Mouse (Mus musculus) C2C12 (cell line): ENCODE results near the gene Nfia. TPM values are rescaled to one million over a fixed set of nuclear protein-coding genes. Genes with fewer than 3 reads are reported as not detected.

ENCODE experiments used
- H3K27me3 ChIP-seq: one replicate; pipeline ENCODE4 v1.6.1; 2011; ENCODE audit not compliant: control insufficient read depth, insufficient read depth, insufficient read length
- H3K36me3 ChIP-seq: one replicate; pipeline ENCODE4 v1.6.1; 2011; ENCODE audit not compliant: control insufficient read depth, insufficient read depth
- H3K4me3 ChIP-seq: one replicate; pipeline ENCODE4 v1.5.1; 2011; ENCODE audit warnings: mild to moderate bottlenecking, control low read depth; ENCODE audit not compliant: poor library complexity, insufficient read depth, severe bottlenecking
- H3K79me2 ChIP-seq: one replicate; pipeline ENCODE4 v1.6.1; 2011; ENCODE audit not compliant: control insufficient read depth, insufficient read depth
- H3K79me3 ChIP-seq: one replicate; pipeline ENCODE4 v1.6.1; 2011; ENCODE audit warnings: low read depth, control low read depth
- H3ac ChIP-seq: one replicate; pipeline ENCODE3; 2011; ENCODE audit warnings: low read depth; ENCODE audit not compliant: control insufficient read depth, insufficient read length
- CEBPB ChIP-seq: IDR thresholded peaks from one replicate; pipeline ENCODE4 v1.6.1; 2011; ENCODE audit warnings: low read depth, mild to moderate bottlenecking, control low read depth, moderate library complexity
- CTCF ChIP-seq: IDR thresholded peaks from one replicate; pipeline ENCODE4 v1.5.1; 2011; ENCODE audit not compliant: control insufficient read depth, insufficient read depth, insufficient read length
- FOSL1 ChIP-seq: IDR thresholded peaks from one replicate; pipeline ENCODE4 v1.8.0; 2011; ENCODE audit warnings: mild to moderate bottlenecking, low read length; ENCODE audit not compliant: poor library complexity, insufficient read depth, severe bottlenecking
- MAX ChIP-seq: IDR thresholded peaks from one replicate; pipeline ENCODE4 v1.6.1; 2011; ENCODE audit warnings: mild to moderate bottlenecking, control low read depth
- MYOD1 ChIP-seq: IDR thresholded peaks from one replicate; pipeline ENCODE4 v1.6.1; 2011; ENCODE audit warnings: low read depth; ENCODE audit not compliant: control insufficient read depth, insufficient read length
- MYOG ChIP-seq: IDR thresholded peaks from one replicate; pipeline ENCODE4 v1.6.1; 2011; ENCODE audit not compliant: control insufficient read depth, insufficient read length; ENCODE audit errors: extremely low read depth
- USF1 ChIP-seq: IDR thresholded peaks from one replicate; pipeline ENCODE4 v1.6.1; 2011; ENCODE audit warnings: low read depth, mild to moderate bottlenecking, control low read depth, moderate library complexity
- polyA plus RNA-seq: library from polyadenylated mRNA; unstranded; fragments of >200 nt; fragmentation: generic; extraction: Trizol; gene quantifications from one replicate; pipeline ENCODE4 v1.2.1, GENCODE M21; 2012; ENCODE audit warnings: missing spikeins

Gene Nfia
- polyA plus RNA-seq, 1 experiment, result 0.33 TPM

DNA sequence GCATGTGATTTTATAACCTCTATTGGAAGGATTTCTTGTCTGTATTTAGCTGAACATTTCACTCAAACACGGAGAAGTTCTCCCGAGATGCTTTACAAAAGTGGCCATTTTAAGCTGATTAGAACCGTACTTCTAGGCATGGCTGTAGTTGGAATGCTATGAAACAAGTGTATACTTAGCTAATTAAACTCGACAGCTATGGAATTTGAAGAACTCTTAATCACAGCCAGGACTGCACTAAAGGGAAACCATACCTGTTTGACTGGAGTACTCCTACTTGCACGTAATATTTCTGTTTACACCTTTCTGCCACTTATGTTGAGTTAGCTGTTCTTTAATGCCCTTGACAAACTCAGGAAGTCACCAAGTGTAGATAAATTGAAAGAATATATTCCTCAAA is 79.2 kb downstream of the Nfia start:
- Histone ChIP-seq H3K79me2 (no peaks in the 10 kb centered on the region), H3K4me3 (no peak overlapping the region), H3ac (no peak overlapping the region), H3K36me3 (no peaks in the 10 kb centered on the region), H3K27me3 (no peaks in the 10 kb centered on the region), H3K79me3 (no peaks in the 10 kb centered on the region)
- TF ChIP-seq USF1 (no peak), MYOG (no peak), MYOD1 (no peak), FOSL1 (no peak), CEBPB (no peak), CTCF (no peak), MAX (no peak)

GRCm38 (mm10) chr4:97852626-97853025 is 80.1 kb downstream of the Nfia start:
- no peaks in the 10 kb centered on the region for H3K27me3 ChIP-seq
- no peaks in the 10 kb centered on the region for H3K36me3 ChIP-seq
- H3K79me3 ChIP-seq, result no peaks in the 10 kb centered on the region
- H3K4me3 ChIP-seq, result no peak overlapping the region
- TF ChIP-seq FOSL1 (no peak), CEBPB (no peak), USF1 (no peak), CTCF (no peak), MYOG (no peak), MYOD1 (no peak), MAX (no peak)
- H3ac ChIP-seq, result no peak overlapping the region
- H3K79me2 ChIP-seq, result no peaks in the 10 kb centered on the region

DNA sequence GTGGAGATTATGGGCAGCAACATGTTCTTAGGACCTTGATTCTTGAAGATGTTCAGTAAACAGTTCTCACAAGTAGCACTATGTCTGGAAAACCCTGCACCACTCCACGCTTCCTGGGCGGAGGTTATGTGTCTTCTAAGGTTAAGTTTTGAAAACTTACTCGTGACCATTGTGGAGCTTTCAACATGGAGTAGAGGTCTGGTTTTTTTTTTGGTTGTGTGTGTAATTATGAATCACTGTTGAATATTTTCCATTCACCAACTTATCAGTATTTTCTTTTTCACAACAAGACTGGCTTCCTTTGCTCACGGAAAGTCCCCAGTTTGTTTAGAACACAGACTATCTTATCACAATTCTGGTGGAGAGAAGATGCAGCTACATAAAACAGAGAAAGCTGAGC is 82.2 kb downstream of the Nfia start:
- Histone ChIP-seq H3K79me2 (no peaks in the 10 kb centered on the region), H3K4me3 (no peak overlapping the region), H3K27me3 (no peaks in the 10 kb centered on the region), H3K79me3 (no peaks in the 10 kb centered on the region), H3K36me3 (no peaks in the 10 kb centered on the region), H3ac (no peak overlapping the region)
- TF ChIP-seq FOSL1 (no peak), CTCF (no peak), USF1 (no peak), MAX (no peak), MYOD1 (no peak), CEBPB (no peak)

- Histone ChIP-seq H3K27me3 (no peaks in the 10 kb centered on the region), H3K36me3 (no peaks in the 10 kb centered on the region), H3K79me3 (no peaks in the 10 kb centered on the region), H3K79me2 (no peaks in the 10 kb centered on the region), H3ac (no peak overlapping the region), H3K4me3 (no peak overlapping the region)
- TF ChIP-seq MYOD1 (no peak), USF1 (no peak)
Measured at GRCm38 (mm10) chr4:97855712-97856420, 83.3 kb downstream of the Nfia start.

DNA sequence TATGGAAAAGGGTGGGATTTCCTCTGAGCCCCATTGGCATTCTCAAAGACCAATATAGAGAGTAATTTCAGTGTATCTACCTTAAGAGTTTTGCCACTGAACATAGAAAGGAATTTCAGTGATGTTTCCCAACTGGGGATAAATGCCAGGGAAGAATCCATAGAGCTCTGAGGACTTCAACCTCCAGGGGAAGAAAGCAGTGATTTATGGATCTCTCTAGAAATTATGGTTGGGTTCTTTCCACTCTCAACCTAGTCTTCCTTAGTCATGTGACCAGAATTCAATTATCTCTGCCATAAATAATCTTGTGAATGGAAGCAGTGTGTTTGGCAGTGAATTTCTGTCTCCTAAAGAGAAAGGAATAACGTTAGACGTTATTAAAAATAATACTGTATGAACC is 85.0 kb downstream of the Nfia start:
- Histone ChIP-seq H3K79me3 (no peaks in the 10 kb centered on the region), H3K4me3 (no peak overlapping the region), H3K36me3 (no peaks in the 10 kb centered on the region), H3K79me2 (no peaks in the 10 kb centered on the region), H3ac (no peak overlapping the region), H3K27me3 (no peaks in the 10 kb centered on the region)
- no peak for TF ChIP-seq USF1
- no peak for TF ChIP-seq MAX
- no peak for TF ChIP-seq CEBPB
- TF ChIP-seq MYOD1, result no peak
- TF ChIP-seq CTCF, result no peak
- no peak for TF ChIP-seq FOSL1
- no peak for TF ChIP-seq MYOG

DNA sequence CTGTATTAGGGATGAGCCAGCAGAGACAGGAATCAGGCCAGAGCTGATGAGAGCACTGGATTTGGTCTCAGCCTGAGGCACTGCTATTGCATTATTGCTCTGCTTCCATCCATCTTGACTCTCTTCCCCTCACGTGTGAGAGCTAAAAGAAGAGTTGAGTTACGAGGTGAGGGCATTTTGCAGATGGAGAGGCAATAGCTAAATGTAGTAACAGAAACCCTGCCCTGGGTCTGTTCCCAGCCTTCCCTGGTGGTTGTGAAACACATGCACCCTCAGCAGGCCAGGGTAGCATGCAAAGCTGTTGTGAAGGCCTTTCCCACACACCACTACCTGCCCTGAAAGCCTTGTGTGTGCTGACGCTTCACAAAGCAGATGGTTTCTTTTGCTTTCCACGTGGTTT is 86.9 kb downstream of the Nfia start:
- Histone ChIP-seq H3ac (no peak overlapping the region), H3K79me3 (no peaks in the 10 kb centered on the region), H3K36me3 (no peaks in the 10 kb centered on the region), H3K79me2 (no peaks in the 10 kb centered on the region), H3K4me3 (no peak overlapping the region), H3K27me3 (no peaks in the 10 kb centered on the region)
- TF ChIP-seq MAX (no peak), MYOD1 (no peak)
